Mouse (Mus musculus) midbrain, embryonic 13.5 days (tissue): ENCODE results near the gene Nudt15. TPM values are rescaled to one million over a fixed set of nuclear protein-coding genes. Genes with fewer than 3 reads are reported as not detected.

Experiments
- ATAC-seq: fragments of 200-750 bp; cut with Nextera tagmentation; 2 replicates; pipeline ENCODE4 v1.8.0; 2017; ENCODE audit warnings: mild to moderate bottlenecking, moderate TSS enrichment, moderate library complexity
- H3K27ac ChIP-seq: fragments of 300-500 bp; sonication (generic); 2 replicates; pipeline ENCODE4 v1.5.1; 2015; ENCODE audit warnings: inconsistent platforms, mild to moderate bottlenecking, moderate library complexity
- H3K27me3 ChIP-seq: fragments of 300-500 bp; sonication (generic); 2 replicates; pipeline ENCODE4 v1.6.1; 2015; ENCODE audit warnings: mild to moderate bottlenecking, inconsistent platforms
- H3K36me3 ChIP-seq: fragments of 300-500 bp; sonication (generic); 2 replicates; pipeline ENCODE4 v1.6.1; 2015; ENCODE audit warnings: mild to moderate bottlenecking, inconsistent platforms
- H3K4me1 ChIP-seq: fragments of 300-500 bp; sonication (generic); replicated peaks from 2 replicates; pipeline ENCODE4 v1.6.1; 2015; ENCODE audit warnings: inconsistent platforms
- H3K4me2 ChIP-seq: fragments of 300-500 bp; sonication (generic); replicated peaks from 2 replicates; pipeline ENCODE4 v1.6.1; 2015; ENCODE audit warnings: moderate library complexity, mild to moderate bottlenecking, inconsistent platforms
- H3K4me3 ChIP-seq: fragments of 300-500 bp; sonication (generic); replicated peaks from 2 replicates; pipeline ENCODE4 v1.5.1; 2015; ENCODE audit warnings: mild to moderate bottlenecking, inconsistent platforms
- H3K9ac ChIP-seq: fragments of 300-500 bp; sonication (generic); replicated peaks from 2 replicates; pipeline ENCODE4 v1.6.1; 2015; ENCODE audit warnings: mild to moderate bottlenecking, inconsistent platforms
- H3K9me3 ChIP-seq: fragments of 300-500 bp; sonication (generic); 2 replicates; pipeline ENCODE4 v1.6.1; 2016; ENCODE audit warnings: mild to moderate bottlenecking, inconsistent platforms
- whole genome bisulfite sequencing: fragments of 180-500 bp; shearing (Covaris S2); methylation state at CpG from one replicate; pipeline ENCODE4 v1.1.7; 2015; 5-methylcytosine and 5-hydroxymethylcytosine counted together
- polyA plus RNA-seq: library from polyadenylated mRNA; unstranded; fragments of >200 nt; fragmentation: Nextera tagmentation; extraction: Ambion mirVana; gene quantifications from 2 replicates; pipeline ENCODE4 v1.2.1, GENCODE M21; 2015

The Nudt15 gene
- polyA plus RNA-seq, 1 experiment from 2014 or later = 9.1 TPM

DNA sequence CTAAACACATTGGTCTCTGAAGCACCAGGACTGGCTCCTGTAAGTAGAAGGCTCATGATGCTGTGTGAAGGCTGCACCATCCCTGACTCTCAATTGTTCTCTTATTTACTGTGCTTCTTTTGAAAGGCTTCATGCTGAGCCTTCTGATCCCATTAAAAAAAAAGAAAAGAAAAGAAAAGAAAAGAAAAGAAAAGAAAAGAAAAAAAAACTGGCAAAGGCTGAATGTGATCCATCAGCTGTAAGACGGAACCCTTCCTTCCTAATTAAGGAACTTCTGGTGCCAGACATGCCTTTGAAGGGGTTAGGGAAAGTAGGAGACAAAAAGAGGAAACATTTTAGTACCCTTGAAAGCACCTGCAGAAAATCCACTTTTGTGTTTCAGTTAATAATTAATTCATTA is 68.3 kb downstream of the Nudt15 start:
- no peak for ATAC-seq
- H3K36me3 ChIP-seq = no peaks in the 10 kb centered on the region
- H3K4me3 ChIP-seq = no peak overlapping the region
- 0% methylated on average over 1 of the region's 1 CpGs for WGBS
- no peaks in the 10 kb centered on the region for H3K27me3 ChIP-seq
- no peak overlapping the region for H3K4me2 ChIP-seq
- no peaks in the 10 kb centered on the region for H3K9me3 ChIP-seq
- no peak overlapping the region for H3K27ac ChIP-seq
- H3K9ac ChIP-seq = no peak overlapping the region
- H3K4me1 ChIP-seq = 0 out of 2 replicates have a peak, but pooled peaks cover 6% of the 10 kb centered on the region

DNA sequence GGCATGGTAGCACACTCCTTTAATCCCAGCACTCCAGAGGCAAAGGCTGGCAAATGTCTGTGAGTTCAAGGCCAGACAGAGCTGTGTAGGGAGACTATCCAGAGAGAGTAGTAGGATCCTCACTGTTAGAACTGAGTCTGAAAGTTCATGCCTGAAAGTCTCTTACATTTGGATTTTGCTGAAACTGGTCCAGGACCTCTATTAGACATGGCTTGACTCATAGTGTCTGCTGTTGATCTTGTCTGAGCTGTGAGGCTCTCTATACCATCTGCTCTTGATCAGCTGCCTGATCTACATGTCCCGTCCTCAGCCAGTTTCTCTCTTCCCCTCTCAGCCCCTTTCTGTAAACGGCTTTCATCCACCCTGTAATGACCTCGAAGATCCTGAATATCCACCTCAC is 69.7 kb downstream of the Nudt15 start:
- Histone ChIP-seq H3K27me3 (no peaks in the 10 kb centered on the region), H3K9ac (no peak overlapping the region), H3K9me3 (no peaks in the 10 kb centered on the region), H3K4me1 (peaks cover 12% of the 10 kb centered on the region; the same call in 1 of the 2 replicates), H3K27ac (no peak overlapping the region), H3K36me3 (no peaks in the 10 kb centered on the region), H3K4me3 (no peak overlapping the region), H3K4me2 (no peak overlapping the region)
- 89% methylated on average over 3 of the region's 3 CpGs for WGBS
- ATAC-seq = no peak

DNA sequence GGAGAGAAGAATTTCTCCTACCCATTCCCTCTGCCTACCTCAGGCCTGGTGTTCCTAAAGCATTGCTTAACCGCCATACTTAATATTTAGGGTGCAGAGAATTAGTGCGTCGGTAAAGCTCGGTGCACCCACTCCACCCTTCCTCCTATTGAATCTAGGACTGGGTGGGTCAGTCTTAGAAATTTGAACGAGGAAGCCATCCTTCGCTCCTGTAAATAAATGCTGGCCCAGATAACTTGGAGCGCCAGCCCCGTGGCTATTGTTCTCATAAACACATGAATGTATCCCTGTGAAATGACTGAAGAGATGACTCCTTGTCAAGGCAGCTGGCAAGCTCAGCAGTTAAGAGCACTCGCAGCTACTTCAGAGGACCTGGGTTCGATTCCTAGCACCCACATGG is 71.0 kb downstream of the Nudt15 start:
- peaks cover 21% of the 10 kb centered on the region; the same call in 1 of the 2 replicates for H3K4me1 ChIP-seq
- WGBS = 92% methylated on average over 10 of the region's 10 CpGs
- H3K4me3 ChIP-seq = no peak overlapping the region
- no peaks in the 10 kb centered on the region for H3K36me3 ChIP-seq
- no peak overlapping the region for H3K4me2 ChIP-seq
- no peaks in the 10 kb centered on the region for H3K9me3 ChIP-seq
- H3K27me3 ChIP-seq = no peaks in the 10 kb centered on the region
- ATAC-seq = no peak
- H3K27ac ChIP-seq = no peak overlapping the region
- H3K9ac ChIP-seq = no peak overlapping the region

DNA sequence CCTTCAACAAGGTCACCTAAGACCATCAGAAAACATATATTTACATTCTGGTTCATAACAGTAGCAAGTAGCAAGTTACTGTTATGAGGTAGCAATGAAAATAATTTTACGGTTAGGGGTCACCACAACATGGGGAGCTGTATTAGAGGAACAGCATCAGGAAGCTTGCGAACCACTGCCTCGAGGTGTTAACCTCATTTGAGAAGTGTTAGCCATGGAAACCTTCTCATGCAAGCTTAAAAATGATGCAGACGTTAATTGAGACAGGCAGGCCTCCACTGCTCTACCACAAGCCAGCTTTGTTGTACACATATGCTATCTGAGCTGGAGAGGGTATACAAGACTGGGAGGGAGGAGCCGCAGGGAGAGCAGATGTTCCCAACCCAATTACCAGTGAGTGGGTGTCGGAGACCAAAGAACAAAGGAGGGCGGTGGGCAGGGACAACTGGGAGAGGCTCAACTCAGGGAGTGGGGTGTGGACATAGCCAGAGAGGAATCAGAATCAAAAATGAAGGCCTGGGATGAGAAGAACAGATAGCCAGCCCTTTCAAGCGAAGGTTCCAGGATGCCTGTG is 71.6 kb downstream of the Nudt15 start:
- Histone ChIP-seq H3K27me3 (no peaks in the 10 kb centered on the region), H3K9ac (no peak overlapping the region), H3K36me3 (no peaks in the 10 kb centered on the region), H3K4me2 (no peak overlapping the region), H3K9me3 (no peaks in the 10 kb centered on the region), H3K27ac (no peak overlapping the region), H3K4me3 (no peak overlapping the region), H3K4me1 (peaks cover 21% of the 10 kb centered on the region; the same call in 1 of the 2 replicates)
- ATAC-seq = peak; percentile 77
- 64% methylated on average over 8 of the region's 8 CpGs for WGBS

DNA sequence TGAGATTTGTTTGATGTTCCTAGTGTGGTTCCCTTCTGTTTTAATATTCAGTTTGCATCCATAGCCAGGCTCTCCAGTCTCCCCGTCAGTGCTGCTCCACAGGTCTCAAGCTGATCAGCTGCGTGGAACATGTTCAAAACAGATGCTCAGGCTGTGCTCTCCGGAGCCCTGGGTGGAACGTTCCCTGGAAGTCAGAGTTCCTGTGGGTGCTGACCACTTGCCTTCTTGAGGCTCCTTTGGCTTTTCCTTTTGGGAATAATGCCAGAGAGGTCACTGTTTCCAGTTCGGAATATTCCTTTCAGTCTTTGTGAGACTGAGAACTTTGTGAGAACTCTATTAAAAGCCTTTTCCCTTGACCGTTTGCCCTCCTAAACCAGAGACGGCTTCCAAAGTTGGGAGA is 72.5 kb downstream of the Nudt15 start:
- no peak overlapping the region for H3K9ac ChIP-seq

DNA sequence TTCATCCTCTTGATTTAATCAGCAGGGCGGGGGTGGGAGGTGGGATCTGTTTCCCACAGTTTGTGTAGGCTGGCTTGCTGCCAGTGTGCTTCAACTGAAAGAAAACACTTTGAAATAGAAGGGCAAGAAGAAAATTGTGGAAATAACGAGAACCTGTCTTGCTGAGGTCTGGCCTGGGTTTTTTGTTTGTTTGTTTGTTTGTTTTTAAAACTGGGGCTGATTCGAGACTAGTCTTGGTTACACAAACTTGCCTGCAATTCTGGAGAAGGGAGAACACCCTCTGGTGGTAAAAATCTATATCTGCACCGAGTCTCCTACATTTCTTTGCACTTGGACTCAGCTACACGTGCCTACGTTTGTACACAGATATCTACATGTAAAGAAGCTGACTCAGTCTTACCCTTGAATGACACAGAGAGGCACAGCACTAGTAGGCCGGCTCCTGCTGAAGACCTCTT is 73.4 kb downstream of the Nudt15 start:
- ATAC-seq = 0 out of 2 replicates have a peak, but pooled peaks have one; percentile 66
- H3K27ac ChIP-seq = no peak overlapping the region
- H3K4me1 ChIP-seq = peaks cover 20% of the 10 kb centered on the region; the same call in 1 of the 2 replicates
- no peak overlapping the region for H3K9ac ChIP-seq
- no peaks in the 10 kb centered on the region for H3K27me3 ChIP-seq
- H3K4me3 ChIP-seq = no peak overlapping the region
- WGBS = 25% methylated on average over 7 of the region's 7 CpGs
- H3K4me2 ChIP-seq = no peak overlapping the region
- no peaks in the 10 kb centered on the region for H3K36me3 ChIP-seq
- no peaks in the 10 kb centered on the region for H3K9me3 ChIP-seq

More for the DNA sequence above, 72.5 kb downstream of the Nudt15 start:
- peaks cover 21% of the 10 kb centered on the region; the same call in 1 of the 2 replicates for H3K4me1 ChIP-seq
- no peaks in the 10 kb centered on the region for H3K27me3 ChIP-seq
- no peak overlapping the region for H3K4me2 ChIP-seq
- H3K4me3 ChIP-seq = no peak overlapping the region
- H3K27ac ChIP-seq = no peak overlapping the region
- 79% methylated on average over 7 of the region's 7 CpGs for WGBS
- no peaks in the 10 kb centered on the region for H3K36me3 ChIP-seq
- no peak for ATAC-seq
- H3K9me3 ChIP-seq = no peaks in the 10 kb centered on the region

DNA sequence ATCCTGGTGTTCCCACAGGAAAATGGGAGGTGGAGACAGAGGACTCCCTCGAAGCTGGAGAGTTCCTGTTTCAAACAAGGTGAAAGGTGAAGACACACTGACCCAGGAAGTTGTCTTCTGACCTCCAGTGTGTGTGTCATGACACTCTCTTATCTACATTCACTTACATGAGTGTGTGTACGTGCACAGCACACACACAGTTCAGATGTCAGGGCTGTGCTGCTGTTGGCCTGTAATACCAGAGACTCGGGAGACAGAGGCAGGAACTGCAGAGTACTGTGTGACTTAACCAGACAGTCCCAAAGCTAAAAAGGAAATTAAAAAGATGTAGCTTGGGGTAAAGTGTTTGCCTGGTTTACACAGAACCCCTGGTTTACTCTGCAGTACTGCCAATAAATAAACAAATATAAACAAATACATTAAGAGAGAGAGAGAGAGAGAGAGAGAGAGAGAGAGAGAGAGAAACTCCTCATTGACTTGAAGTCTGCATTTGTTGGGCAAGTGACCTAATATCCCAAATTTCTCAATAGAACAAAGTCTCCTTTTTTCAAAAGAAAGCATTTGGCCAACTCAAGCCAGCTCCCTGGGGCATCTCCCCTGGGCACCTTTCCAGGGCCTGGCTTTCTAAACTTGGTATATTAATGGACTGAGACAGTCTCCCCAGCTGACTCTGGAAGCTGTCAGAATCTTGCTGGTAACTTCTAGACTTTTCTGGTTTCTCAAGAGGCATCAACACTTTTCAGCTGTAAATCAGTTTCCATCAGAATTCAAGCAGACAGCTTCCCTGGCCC is 74.2 kb downstream of the Nudt15 start:
- no peak overlapping the region for H3K27ac ChIP-seq
- ATAC-seq = no peak
- no peaks in the 10 kb centered on the region for H3K36me3 ChIP-seq
- 63% methylated on average over 3 of the region's 3 CpGs for WGBS
- H3K4me3 ChIP-seq = no peak overlapping the region
- H3K9me3 ChIP-seq = no peaks in the 10 kb centered on the region
- peaks cover 18% of the 10 kb centered on the region; the same call in 1 of the 2 replicates for H3K4me1 ChIP-seq
- no peak overlapping the region for H3K9ac ChIP-seq
- no peaks in the 10 kb centered on the region for H3K27me3 ChIP-seq
- H3K4me2 ChIP-seq = no peak overlapping the region

DNA sequence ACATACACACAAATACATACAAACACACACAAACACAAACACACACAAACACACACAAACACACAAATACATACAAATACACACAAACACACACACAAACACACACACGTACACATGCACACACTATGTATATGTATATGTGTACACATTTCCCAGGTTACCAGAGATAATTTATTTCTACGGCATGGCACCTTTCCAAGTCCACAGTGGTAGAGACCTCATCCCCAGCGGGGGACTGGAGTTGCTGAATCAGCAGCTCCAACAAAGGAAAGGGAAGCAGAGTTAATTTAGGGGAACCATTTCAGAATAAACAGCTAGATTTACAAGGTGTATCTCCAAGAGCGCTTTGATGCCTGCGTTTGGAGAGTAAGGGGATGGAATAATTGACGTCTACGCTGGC is 75.8 kb downstream of the Nudt15 start:
- peaks cover 18% of the 10 kb centered on the region; the same call in 1 of the 2 replicates for H3K4me1 ChIP-seq
- no peaks in the 10 kb centered on the region for H3K27me3 ChIP-seq
- H3K4me2 ChIP-seq = no peak overlapping the region
- no peak overlapping the region for H3K9ac ChIP-seq
- H3K4me3 ChIP-seq = no peak overlapping the region
- WGBS = 63% methylated on average over 7 of the region's 7 CpGs
- no peaks in the 10 kb centered on the region for H3K36me3 ChIP-seq
- ATAC-seq = no peak
- H3K9me3 ChIP-seq = no peaks in the 10 kb centered on the region
- no peak overlapping the region for H3K27ac ChIP-seq

DNA sequence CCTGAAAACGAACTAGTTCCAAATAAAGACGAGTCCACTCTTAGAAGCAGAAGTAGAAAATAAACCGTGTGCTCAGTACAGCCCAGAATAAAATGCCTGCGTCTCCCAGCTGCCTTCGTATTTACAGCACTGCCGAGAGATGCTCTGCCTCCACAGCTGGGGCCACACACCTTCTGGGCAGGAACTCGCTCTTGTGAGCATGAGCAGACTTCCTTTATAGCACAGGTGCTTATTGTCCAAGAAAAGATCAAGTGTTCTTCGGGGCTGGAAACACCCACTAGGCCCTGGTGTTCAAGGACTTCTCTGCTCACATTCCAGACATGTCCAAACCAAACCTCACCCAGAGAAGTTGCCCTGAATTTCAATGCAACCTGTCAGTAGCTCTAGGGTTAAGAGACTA is 77.4 kb downstream of the Nudt15 start:
- Histone ChIP-seq H3K9ac (no peak overlapping the region), H3K4me1 (peaks cover 16% of the 10 kb centered on the region; the same call in 1 of the 2 replicates), H3K4me3 (no peak overlapping the region), H3K27me3 (no peaks in the 10 kb centered on the region), H3K27ac (no peak overlapping the region), H3K4me2 (no peak overlapping the region), H3K36me3 (no peaks in the 10 kb centered on the region), H3K9me3 (no peaks in the 10 kb centered on the region)
- no peak for ATAC-seq
- WGBS = 80% methylated on average over 8 of the region's 8 CpGs

DNA sequence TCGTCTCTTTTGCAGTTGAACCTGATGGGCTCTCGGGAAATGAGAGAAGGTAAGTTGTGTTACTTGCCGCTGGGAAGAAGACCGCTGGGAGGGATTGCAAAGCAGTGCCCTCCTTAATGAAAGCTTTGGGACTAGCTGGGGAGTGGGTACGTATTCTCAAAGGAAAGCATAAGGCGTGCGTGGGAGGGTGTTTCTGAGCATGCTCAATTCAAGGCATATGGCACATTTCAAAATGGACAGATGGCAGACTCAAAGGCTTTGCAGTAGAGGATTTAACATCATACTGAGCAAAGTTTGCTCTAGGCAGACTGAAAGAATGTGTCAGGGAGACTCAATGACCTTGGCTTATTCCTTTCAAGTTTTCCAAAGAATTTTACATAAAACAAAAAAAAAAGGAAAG is 78.5 kb downstream of the Nudt15 start:
- Histone ChIP-seq H3K4me2 (no peak overlapping the region), H3K36me3 (no peaks in the 10 kb centered on the region), H3K9ac (no peak overlapping the region), H3K27ac (no peak overlapping the region), H3K4me3 (no peak overlapping the region), H3K9me3 (no peaks in the 10 kb centered on the region), H3K27me3 (no peaks in the 10 kb centered on the region), H3K4me1 (peaks cover 13% of the 10 kb centered on the region; the same call in 1 of the 2 replicates)
- 0 out of 2 replicates have a peak, but pooled peaks have one; percentile 58 for ATAC-seq
- 52% methylated on average over 7 of the region's 7 CpGs for WGBS
